Mouse (Mus musculus) G1E-ER4 (cell line): ENCODE measurements around the gene 2310011J03Rik. TPM values are rescaled to one million over a fixed set of nuclear protein-coding genes. Genes with fewer than 3 reads are reported as not detected.

ENCODE experiments used
- GATA1 ChIP-seq: IDR thresholded peaks from one replicate; pipeline ENCODE4 v1.8.0; 2012; ENCODE audit warnings: low read length, inconsistent platforms
- polyA plus RNA-seq: library from polyadenylated mRNA; stranded (reverse); fragments of >175 nt; gene quantifications from 2 replicates; pipeline ENCODE4 v1.2.3, GENCODE M21; 2012

Gene 2310011J03Rik
- polyA plus RNA-seq, 1 experiment, result 132 TPM

DNA sequence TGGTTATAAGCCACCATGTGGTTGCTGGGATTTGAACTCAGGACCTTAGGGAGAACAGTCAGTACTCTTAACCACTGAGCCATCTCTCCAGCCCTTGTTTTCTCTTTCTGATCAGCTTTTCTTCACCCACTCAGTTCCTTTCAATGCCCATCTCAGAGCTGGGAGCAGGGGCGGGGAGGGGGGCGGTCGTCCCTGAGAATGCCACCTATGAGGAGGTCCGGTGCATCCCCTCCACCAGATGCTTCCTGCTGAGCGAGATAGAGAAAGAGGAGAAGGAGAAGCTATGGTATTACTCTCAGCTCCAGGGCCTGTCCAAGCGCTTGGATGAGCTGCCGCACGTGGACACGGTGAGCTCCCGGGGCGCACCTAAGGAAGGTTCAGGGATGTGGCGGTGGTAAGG lies 15.9 kb downstream of the 2310011J03Rik start:
- no peak for TF ChIP-seq GATA1

GRCm38 (mm10) chr10:80302471-80302881 lies 17.9 kb downstream of the 2310011J03Rik start:
- no peak for TF ChIP-seq GATA1

DNA sequence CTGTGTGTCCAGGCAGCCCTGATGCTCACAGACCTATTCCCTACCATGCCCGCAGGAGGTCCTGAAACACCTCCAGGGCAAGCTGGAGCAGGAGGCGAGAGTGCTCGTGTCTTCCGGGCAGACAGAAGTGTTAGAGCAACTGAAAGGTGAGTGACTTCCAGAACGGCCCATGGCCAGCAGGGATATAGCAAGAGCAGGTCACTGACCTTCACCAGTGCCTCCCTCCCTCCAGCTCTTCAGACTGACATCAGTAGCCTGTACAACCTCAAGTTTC lies 18.3 kb downstream of the 2310011J03Rik start:
- TF ChIP-seq GATA1, result no peak

DNA sequence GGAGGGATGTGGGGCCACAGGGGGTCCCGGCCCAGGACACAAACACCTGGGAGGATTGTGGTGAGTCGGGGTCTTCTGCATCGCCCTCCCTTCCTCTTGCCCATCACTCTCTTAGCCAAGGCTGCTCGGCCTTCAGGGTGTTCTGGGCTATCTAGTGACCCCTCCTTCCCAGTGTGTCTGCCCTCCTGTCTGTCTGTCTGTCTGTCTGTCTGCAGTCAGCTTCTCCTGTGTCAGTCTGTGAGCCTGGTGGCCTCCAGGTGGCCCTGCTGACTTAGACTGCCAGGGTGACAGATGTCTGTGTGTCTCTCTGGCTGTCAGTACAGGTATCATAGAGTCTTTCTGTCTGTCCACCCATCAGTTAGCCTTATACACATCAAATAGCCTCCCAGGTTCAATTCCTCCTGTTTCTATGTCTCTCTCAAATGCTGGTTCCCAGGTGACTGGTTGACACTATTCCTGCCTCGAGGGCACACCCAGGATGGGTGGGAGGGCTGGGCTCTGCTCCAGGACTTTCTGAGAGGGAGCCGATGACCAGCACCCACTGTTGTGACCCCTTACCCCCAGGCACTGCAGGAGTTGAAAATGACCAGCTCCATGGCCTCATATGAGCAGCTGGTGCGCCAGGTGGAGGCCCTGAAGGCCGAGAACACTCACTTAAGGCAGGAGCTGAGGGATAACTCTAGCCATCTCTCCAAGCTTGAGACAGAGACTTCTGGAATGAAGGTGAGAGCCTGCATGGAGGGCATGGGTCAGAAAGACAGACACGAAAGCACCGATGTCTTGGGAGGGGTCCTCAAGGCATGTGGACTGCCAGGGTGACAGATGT lies 18.9 kb downstream of the 2310011J03Rik start:
- no peak for TF ChIP-seq GATA1

DNA sequence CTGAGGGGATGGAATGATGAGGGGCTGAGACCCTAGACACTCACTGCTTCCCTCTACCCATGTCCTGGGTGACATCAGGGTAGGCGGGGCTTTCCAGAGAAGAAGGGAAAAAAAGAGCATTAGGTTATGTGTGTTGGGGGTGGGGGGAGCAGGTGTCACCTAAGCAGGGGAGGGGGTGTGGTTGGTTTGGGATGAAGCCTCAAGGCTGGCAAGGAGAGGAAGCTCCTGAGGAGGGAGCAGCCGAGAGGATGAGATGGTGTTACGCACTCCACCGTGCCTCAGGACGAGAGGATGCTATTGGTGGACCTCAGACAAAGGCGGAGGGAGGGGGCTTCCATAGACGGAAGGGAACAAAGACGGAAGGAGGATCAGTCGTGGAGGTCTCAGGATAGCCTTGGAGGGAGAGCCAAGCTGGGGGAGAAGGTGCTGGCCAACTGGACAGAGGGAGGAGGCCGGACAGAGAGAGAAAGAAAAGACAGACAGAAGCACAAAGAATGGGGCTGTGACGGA lies 19.6 kb downstream of the 2310011J03Rik start:
- no peak for TF ChIP-seq GATA1

GRCm38 (mm10) chr10:80299824-80300223 lies 20.5 kb downstream of the 2310011J03Rik start:
- TF ChIP-seq GATA1, result no peak

DNA sequence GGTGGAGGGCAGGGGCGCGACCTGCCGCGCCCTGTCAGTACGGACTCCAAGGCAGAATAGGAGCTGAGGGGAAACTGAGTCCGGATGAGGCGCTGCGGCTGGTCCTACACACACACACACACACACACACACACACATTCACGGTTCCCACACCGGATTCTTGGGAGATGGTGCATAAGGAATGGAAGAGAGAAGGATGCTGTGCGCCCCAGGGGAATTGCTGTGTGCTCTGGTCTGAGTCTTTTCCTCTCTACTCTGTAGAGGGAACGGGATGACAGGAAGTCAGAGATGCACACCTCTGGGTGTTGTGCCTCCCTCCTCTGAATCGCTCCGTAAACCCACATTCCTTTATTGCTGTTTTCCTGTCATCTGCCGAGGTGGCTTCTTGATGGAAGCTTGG lies 21.0 kb downstream of the 2310011J03Rik start:
- TF ChIP-seq GATA1, result no peak

DNA sequence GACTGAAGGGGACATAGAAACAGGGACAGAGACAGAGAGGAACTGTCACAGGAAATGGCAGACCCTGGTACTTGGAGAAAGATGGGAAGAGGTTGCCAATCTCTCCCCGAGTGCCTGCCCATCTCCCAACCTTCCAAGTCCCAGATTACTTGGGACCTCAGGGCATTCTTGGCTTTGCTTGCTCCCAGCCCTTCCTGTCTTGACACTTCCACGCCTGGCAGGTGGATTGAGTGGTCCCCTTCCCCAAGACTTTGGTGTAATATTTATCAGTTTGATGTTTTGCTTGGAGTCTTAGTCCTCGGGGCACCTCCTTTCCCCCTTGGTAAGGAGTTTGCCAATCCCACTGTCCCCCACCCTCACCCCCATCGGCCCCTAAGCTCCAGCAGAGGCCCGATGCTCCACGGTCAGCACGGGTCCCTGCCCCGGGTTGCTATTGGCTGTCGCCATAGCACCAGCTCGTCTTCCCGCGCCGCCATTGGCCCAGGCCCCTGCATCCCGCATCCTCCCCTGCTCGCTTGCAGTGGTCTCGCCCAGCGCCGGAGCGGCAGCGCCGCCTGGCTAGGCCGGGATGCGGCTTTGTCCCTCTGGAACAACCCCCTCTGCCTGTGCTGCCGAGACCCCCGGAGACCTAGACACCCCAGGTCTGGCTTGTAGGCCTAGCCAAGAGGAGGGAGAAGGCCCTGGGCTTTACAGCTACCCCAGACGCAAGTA lies 21.6 kb downstream of the 2310011J03Rik start:
- no peak for TF ChIP-seq GATA1

- TF ChIP-seq GATA1, result no peak
These were observed 22.7 kb downstream of the 2310011J03Rik start for GRCm38 (mm10) chr10:80297526-80298133.

GRCm38 (mm10) chr10:80296824-80297223 lies 23.5 kb downstream of the 2310011J03Rik start:
- no peak for TF ChIP-seq GATA1

GRCm38 (mm10) chr10:80295618-80296425 lies 24.5 kb downstream of the 2310011J03Rik start, which contains the start of gene Apc2:
Apc2 (plus strand) TSS chr10:80295977.
- TF ChIP-seq GATA1, result no peak

DNA sequence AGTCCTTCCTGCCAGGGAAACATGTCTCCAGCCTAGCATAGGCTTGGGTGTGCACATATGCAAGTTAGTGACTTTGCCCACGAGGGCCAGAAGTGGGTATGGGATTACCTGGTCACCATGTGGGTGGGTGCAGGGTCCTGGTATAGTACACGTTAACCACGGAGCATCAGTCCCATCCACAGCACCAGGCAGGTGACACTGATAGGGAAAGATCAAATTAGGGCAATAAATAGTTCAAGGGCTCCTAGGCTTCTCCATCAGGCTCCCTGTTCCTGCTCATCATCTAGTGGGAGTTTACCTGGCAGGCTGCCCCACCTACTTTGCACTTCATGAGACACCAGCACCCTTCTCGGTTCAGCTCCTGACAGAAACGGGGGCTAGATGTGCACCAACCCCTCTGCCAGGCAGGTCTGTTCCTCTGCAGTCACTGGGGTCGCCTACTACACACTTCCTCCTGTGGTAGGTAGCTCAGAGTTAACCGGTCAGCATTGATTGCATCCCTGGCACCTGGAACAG lies 25.5 kb downstream of the 2310011J03Rik start:
- no peak for TF ChIP-seq GATA1

- TF ChIP-seq GATA1, result no peak
These were observed 26.0 kb downstream of the 2310011J03Rik start for GRCm38 (mm10) chr10:80294311-80294710.

GRCm38 (mm10) chr10:80293325-80293724 lies 27.0 kb downstream of the 2310011J03Rik start:
- no peak for TF ChIP-seq GATA1
